Mouse (Mus musculus) CH12.LX (cell line): ENCODE data around the gene Creld2.

ENCODE experiments used
- CTCF ChIP-seq, 2 experiments: IDR thresholded peaks in 1 of 2; conservative IDR thresholded peaks in 1 of 2; 2 replicates each; pipeline ENCODE4 v1.5.1; 2011 to 2012; ENCODE audit warnings: low read depth in 2 of 2, low read length in 2 of 2, improper control_type of control experiment in 1 of 2, inconsistent platforms in 1 of 2, mild to moderate bottlenecking in 1 of 2, moderate library complexity in 1 of 2
- EP300 ChIP-seq: IDR thresholded peaks from 2 replicates; pipeline ENCODE4 v1.6.1; 2011; ENCODE audit warnings: low read length, improper control_type of control experiment
- JUND ChIP-seq: conservative IDR thresholded peaks from 2 replicates; pipeline ENCODE4 v1.6.1; 2011; ENCODE audit warnings: low read depth, low read length, improper control_type of control experiment
- MEF2A ChIP-seq: IDR thresholded peaks from 2 replicates; pipeline ENCODE4 v1.6.1; 2014; ENCODE audit warnings: low read depth, mild to moderate bottlenecking, inconsistent platforms, low read length, improper control_type of control experiment, borderline replicate concordance
- NELFE ChIP-seq: IDR thresholded peaks from 2 replicates; pipeline ENCODE4 v1.6.1; 2011; ENCODE audit warnings: low read depth, low read length, improper control_type of control experiment
- NRF1 ChIP-seq: IDR thresholded peaks from 2 replicates; pipeline ENCODE4 v1.6.1; 2014; ENCODE audit warnings: low read depth, mild to moderate bottlenecking, inconsistent platforms, low read length, improper control_type of control experiment, moderate library complexity
- POLR2A ChIP-seq: IDR thresholded peaks from 2 replicates; pipeline ENCODE4 v1.6.1; 2011; ENCODE audit warnings: low read depth, mild to moderate bottlenecking, improper control_type of control experiment, low read length
- POLR2AphosphoS2 ChIP-seq: IDR thresholded peaks from 2 replicates; pipeline ENCODE4 v1.6.1; 2011; ENCODE audit warnings: low read depth, low read length, improper control_type of control experiment
- SIN3A ChIP-seq: IDR thresholded peaks from 2 replicates; pipeline ENCODE4 v1.6.1; 2012; ENCODE audit warnings: low read length, improper control_type of control experiment, inconsistent platforms
- TBP ChIP-seq: conservative IDR thresholded peaks from 2 replicates; pipeline ENCODE4 v1.6.1; 2011; ENCODE audit warnings: low read depth, low read length, improper control_type of control experiment
- UBTF ChIP-seq: IDR thresholded peaks from 2 replicates; pipeline ENCODE4 v1.6.1; 2012; ENCODE audit warnings: low read depth, mild to moderate bottlenecking, inconsistent platforms, low read length, improper control_type of control experiment, moderate library complexity
- ZKSCAN1 ChIP-seq: IDR thresholded peaks from 2 replicates; pipeline ENCODE4 v1.6.1; 2012; ENCODE audit warnings: low read depth, inconsistent platforms, low read length, improper control_type of control experiment, borderline replicate concordance

GRCm38 (mm10) chr15:88857361-88857760, 37.9 kb downstream of the Creld2 start:
- TF ChIP-seq CTCF (conservative IDR thresholded peaks at IDR 0.05 in 1 of 2, IDR thresholded peaks at IDR 0.05 in 1 of 2; ENCODE audit: low read depth in 2 of 2, low read length in 2 of 2): no peak
- no peak for TF ChIP-seq SIN3A
- no peak for TF ChIP-seq TBP
- no peak for TF ChIP-seq POLR2AphosphoS2
- TF ChIP-seq POLR2A: no peak
- TF ChIP-seq UBTF: no peak
- TF ChIP-seq JUND: no peak
- no peak for TF ChIP-seq NRF1
- TF ChIP-seq NELFE: no peak
- no peak for TF ChIP-seq MEF2A
- TF ChIP-seq EP300: no peak
- TF ChIP-seq ZKSCAN1: no peak
